Mouse (Mus musculus) hindbrain, embryonic 12.5 days (tissue): ENCODE results near the gene Egln3. TPM values are rescaled to one million over a fixed set of nuclear protein-coding genes. Genes with fewer than 3 reads are reported as not detected.
A peak's percentile ranks its signal among the peaks of the same experiment; 100 is the strongest.

Source experiments
- ATAC-seq: fragments of 200-750 bp; cut with Nextera tagmentation; 2 replicates; pipeline ENCODE4 v1.8.0; 2017; ENCODE audit warnings: moderate TSS enrichment; ENCODE audit not compliant: low FRiP score
- H3K27ac ChIP-seq: fragments of 300-500 bp; sonication (generic); 2 replicates; pipeline ENCODE4 v1.5.1; 2016; ENCODE audit warnings: mild to moderate bottlenecking
- H3K27me3 ChIP-seq: fragments of 300-500 bp; sonication (generic); 2 replicates; pipeline ENCODE4 v1.6.1; 2016; ENCODE audit warnings: mild to moderate bottlenecking
- H3K36me3 ChIP-seq: fragments of 300-500 bp; sonication (generic); 2 replicates; pipeline ENCODE4 v1.6.1; 2016; ENCODE audit warnings: mild to moderate bottlenecking
- H3K4me1 ChIP-seq: fragments of 300-500 bp; sonication (generic); 2 replicates; pipeline ENCODE4 v1.6.1; 2016
- H3K4me2 ChIP-seq: fragments of 300-500 bp; sonication (generic); replicated peaks from 2 replicates; pipeline ENCODE4 v1.6.1; 2016; ENCODE audit warnings: mild to moderate bottlenecking
- H3K4me3 ChIP-seq: fragments of 300-500 bp; sonication (generic); 2 replicates; pipeline ENCODE4 v1.5.1; 2016; ENCODE audit warnings: mild to moderate bottlenecking
- H3K9ac ChIP-seq: fragments of 300-500 bp; sonication (generic); 2 replicates; pipeline ENCODE4 v1.6.1; 2016; ENCODE audit warnings: mild to moderate bottlenecking, moderate library complexity
- H3K9me3 ChIP-seq: fragments of 300-500 bp; sonication (generic); replicated peaks from 2 replicates; pipeline ENCODE4 v1.6.1; 2016; ENCODE audit warnings: mild to moderate bottlenecking
- WGBS: fragments of 180-500 bp; shearing (Covaris S2); methylation state at CpG from one replicate; pipeline ENCODE4 v1.1.7; 2016; 5-methylcytosine and 5-hydroxymethylcytosine counted together
- polyA plus RNA-seq: library from polyadenylated mRNA; unstranded; fragments of >200 nt; fragmentation: Nextera tagmentation; extraction: Ambion mirVana; gene quantifications from 2 replicates; pipeline ENCODE4 v1.2.1, GENCODE M21; 2016

Egln3 gene
- polyA plus RNA-seq, 1 experiment from 2014 or later: 7.3 TPM

DNA sequence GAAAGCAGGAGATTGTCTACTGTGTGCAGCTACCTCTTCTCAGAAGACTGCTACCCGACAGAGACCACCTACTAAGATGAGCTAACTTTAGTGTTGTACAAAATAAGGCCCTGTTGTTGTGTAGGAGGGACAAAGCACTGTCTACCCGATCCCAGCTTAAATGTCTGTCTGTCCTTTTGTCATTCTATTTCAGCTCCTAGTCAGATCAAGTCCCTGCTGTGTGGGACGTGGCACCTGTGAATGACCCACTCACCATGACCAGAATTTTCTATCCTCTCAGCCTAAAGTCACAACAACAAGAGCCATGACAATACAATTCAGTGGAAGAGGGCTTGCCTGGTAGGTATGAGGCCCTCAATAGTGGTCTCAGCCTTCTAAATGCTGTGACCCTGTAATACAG lies 25.3 kb downstream of the Egln3 start:
- H3K9ac ChIP-seq: no peak overlapping the region
- H3K4me3 ChIP-seq: no peak overlapping the region
- H3K36me3 ChIP-seq: no peaks in the 10 kb centered on the region
- H3K9me3 ChIP-seq: no peaks in the 10 kb centered on the region
- ATAC-seq: no peak
- 41% methylated on average over 3 of the region's 3 CpGs for WGBS
- H3K27ac ChIP-seq: no peak overlapping the region
- no peak overlapping the region for H3K4me2 ChIP-seq
- H3K27me3 ChIP-seq: no peaks in the 10 kb centered on the region
- no peaks in the 10 kb centered on the region for H3K4me1 ChIP-seq

DNA sequence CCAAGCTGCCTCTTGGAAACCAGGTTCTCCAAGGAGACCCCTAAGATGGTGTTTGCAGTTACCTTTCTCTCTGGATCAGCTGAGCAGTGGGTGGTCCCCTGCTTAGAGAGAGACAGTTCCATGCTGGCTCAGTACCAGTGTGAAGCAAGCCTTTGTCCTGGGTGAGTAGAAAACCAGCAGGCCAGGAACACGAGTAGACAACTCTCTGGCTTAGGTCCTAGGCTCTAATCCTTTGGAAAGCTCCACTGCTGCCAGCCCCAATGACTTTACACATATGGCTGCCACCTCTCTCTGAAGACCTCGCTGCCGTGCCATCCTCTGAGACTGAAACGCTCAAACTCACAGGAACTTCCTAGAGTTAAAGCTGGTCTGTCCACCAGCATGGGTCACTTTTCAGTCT lies 34.9 kb downstream of the Egln3 start:
- peaks cover 11% of the 10 kb centered on the region for H3K27me3 ChIP-seq
- H3K4me3 ChIP-seq: no peak overlapping the region
- H3K27ac ChIP-seq: no peak overlapping the region
- WGBS: 79% methylated on average over 4 of the region's 4 CpGs
- no peaks in the 10 kb centered on the region for H3K36me3 ChIP-seq
- no peak for ATAC-seq
- H3K4me2 ChIP-seq: no peak overlapping the region
- peaks cover 7% of the 10 kb centered on the region for H3K4me1 ChIP-seq
- no peaks in the 10 kb centered on the region for H3K9me3 ChIP-seq
- no peak overlapping the region for H3K9ac ChIP-seq

GRCm38 (mm10) chr12:54167737-54168136 lies 35.9 kb downstream of the Egln3 start:
- H3K4me2 ChIP-seq: no peak overlapping the region
- no peak overlapping the region for H3K27ac ChIP-seq
- H3K36me3 ChIP-seq: no peaks in the 10 kb centered on the region
- peaks cover 9% of the 10 kb centered on the region for H3K4me1 ChIP-seq
- no peak for ATAC-seq
- H3K9ac ChIP-seq: no peak overlapping the region
- no peak overlapping the region for H3K4me3 ChIP-seq
- H3K27me3 ChIP-seq: peaks cover 17% of the 10 kb centered on the region
- 88% methylated on average over 6 of the region's 6 CpGs for WGBS
- H3K9me3 ChIP-seq: no peaks in the 10 kb centered on the region

- H3K27me3 ChIP-seq: peaks cover 27% of the 10 kb centered on the region
- no peak overlapping the region for H3K4me3 ChIP-seq
- H3K4me1 ChIP-seq: peaks cover 21% of the 10 kb centered on the region
- WGBS: 22% methylated on average over 6 of the region's 6 CpGs
- no peak for ATAC-seq
- H3K4me2 ChIP-seq: no peak overlapping the region
- H3K36me3 ChIP-seq: no peaks in the 10 kb centered on the region
- H3K27ac ChIP-seq: no peak overlapping the region
- H3K9me3 ChIP-seq: no peaks in the 10 kb centered on the region
- no peak overlapping the region for H3K9ac ChIP-seq
Measured at GRCm38 (mm10) chr12:54164724-54165050, 39.0 kb downstream of the Egln3 start.

- 18% methylated on average over 9 of the region's 9 CpGs for WGBS
- H3K27ac ChIP-seq: no peak overlapping the region
- peaks cover 21% of the 10 kb centered on the region for H3K4me1 ChIP-seq
- H3K36me3 ChIP-seq: no peaks in the 10 kb centered on the region
- no peak for ATAC-seq
- peaks cover 27% of the 10 kb centered on the region for H3K27me3 ChIP-seq
- H3K4me3 ChIP-seq: no peak overlapping the region
- no peak overlapping the region for H3K9ac ChIP-seq
- H3K9me3 ChIP-seq: no peaks in the 10 kb centered on the region
- H3K4me2 ChIP-seq: no peak overlapping the region
Measured at GRCm38 (mm10) chr12:54164040-54164723, 39.5 kb downstream of the Egln3 start.

DNA sequence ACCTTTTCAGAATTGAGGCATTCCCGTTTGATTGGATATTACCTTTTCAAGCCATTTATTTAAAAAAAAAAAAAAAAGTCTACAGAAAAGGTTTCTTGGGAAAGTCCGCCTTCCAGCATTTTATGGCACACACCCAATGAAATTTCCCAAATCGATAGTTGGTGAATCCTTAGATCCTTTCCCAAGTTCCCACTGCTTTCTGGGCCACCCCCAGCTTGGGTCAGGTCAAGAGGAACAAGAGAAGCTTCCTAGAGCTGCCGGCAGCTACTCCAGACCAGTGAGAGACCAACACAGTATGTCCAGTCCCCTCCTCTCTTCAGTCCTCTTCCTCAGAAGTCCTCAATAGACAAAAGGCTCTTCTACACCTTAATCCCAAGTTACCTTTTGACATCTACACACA lies 40.5 kb downstream of the Egln3 start:
- Histone ChIP-seq H3K4me2 (peak overlapping the region; percentile 55), H3K36me3 (no peaks in the 10 kb centered on the region), H3K4me3 (peak overlapping the region; percentile 20; the same call in 1 of the 2 replicates), H3K27ac (no peak overlapping the region), H3K4me1 (peaks cover 21% of the 10 kb centered on the region), H3K9ac (no peak overlapping the region), H3K9me3 (no peaks in the 10 kb centered on the region), H3K27me3 (peaks cover 27% of the 10 kb centered on the region)
- WGBS: 25% methylated on average over 4 of the region's 4 CpGs
- no peak for ATAC-seq

DNA sequence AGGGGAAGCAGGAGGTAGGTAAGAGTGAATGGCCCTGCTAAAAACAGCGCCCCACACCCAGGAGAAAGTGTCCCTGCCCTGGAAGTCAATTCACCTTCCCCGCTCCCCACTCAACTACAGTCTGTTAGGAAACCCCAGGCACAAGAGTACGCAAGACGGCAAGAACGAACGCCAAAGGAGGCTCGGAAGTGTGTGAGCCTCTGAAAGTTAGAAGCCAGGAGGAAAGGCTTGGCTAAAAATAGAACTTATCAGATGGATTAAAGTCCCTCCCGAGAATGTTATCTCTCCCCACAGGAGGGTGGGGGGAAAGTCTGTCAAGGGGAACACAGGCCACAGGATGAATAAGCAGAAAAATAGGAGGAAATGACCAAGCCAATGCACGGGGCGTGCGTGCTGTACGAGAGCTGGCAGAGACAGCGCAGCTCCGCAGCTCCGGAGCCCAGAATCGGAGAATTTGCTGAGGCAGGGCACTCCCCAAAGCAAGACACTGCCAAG lies 41.0 kb downstream of the Egln3 start:
- no peak overlapping the region for H3K9ac ChIP-seq
- under 1% methylated on average over 16 of the region's 16 CpGs for WGBS
- H3K9me3 ChIP-seq: no peaks in the 10 kb centered on the region
- no peaks in the 10 kb centered on the region for H3K36me3 ChIP-seq
- H3K27ac ChIP-seq: no peak overlapping the region
- peaks cover 21% of the 10 kb centered on the region for H3K4me1 ChIP-seq
- H3K4me3 ChIP-seq: peak overlapping the region; percentile 20
- peaks cover 27% of the 10 kb centered on the region for H3K27me3 ChIP-seq
- H3K4me2 ChIP-seq: peak overlapping the region; percentile 55
- 0 out of 2 replicates have a peak, but pooled peaks have one; percentile 43 for ATAC-seq

GRCm38 (mm10) chr12:54161468-54162202 lies 42.0 kb downstream of the Egln3 start:
- no peak overlapping the region for H3K4me3 ChIP-seq
- whole genome bisulfite sequencing: 12% methylated on average over 5 of the region's 5 CpGs
- H3K4me2 ChIP-seq: 0 out of 2 replicates have a peak overlapping the region, but pooled peaks have one; percentile 3
- no peaks in the 10 kb centered on the region for H3K36me3 ChIP-seq
- H3K27me3 ChIP-seq: peaks cover 27% of the 10 kb centered on the region
- no peak overlapping the region for H3K9ac ChIP-seq
- H3K27ac ChIP-seq: no peak overlapping the region
- H3K4me1 ChIP-seq: peaks cover 21% of the 10 kb centered on the region
- no peak; the same call in 1 of the 2 replicates for ATAC-seq
- 0 out of 2 replicates have a peak, but pooled peaks cover under 1% of the 10 kb centered on the region for H3K9me3 ChIP-seq

GRCm38 (mm10) chr12:54160279-54160678 lies 43.4 kb downstream of the Egln3 start:
- H3K36me3 ChIP-seq: no peaks in the 10 kb centered on the region
- 65% methylated on average over 2 of the region's 2 CpGs for WGBS
- H3K27me3 ChIP-seq: peaks cover 27% of the 10 kb centered on the region
- no peak overlapping the region for H3K4me3 ChIP-seq
- peaks cover 9% of the 10 kb centered on the region; the same call in 1 of the 2 replicates for H3K9me3 ChIP-seq
- no peak for ATAC-seq
- no peak overlapping the region for H3K27ac ChIP-seq
- no peak overlapping the region for H3K4me2 ChIP-seq
- no peak overlapping the region for H3K9ac ChIP-seq
- H3K4me1 ChIP-seq: peaks cover 21% of the 10 kb centered on the region

GRCm38 (mm10) chr12:54154771-54155170 lies 48.9 kb downstream of the Egln3 start:
- 81% methylated on average over 1 of the region's 1 CpGs for WGBS
- H3K4me1 ChIP-seq: no peaks in the 10 kb centered on the region
- ATAC-seq: no peak

DNA sequence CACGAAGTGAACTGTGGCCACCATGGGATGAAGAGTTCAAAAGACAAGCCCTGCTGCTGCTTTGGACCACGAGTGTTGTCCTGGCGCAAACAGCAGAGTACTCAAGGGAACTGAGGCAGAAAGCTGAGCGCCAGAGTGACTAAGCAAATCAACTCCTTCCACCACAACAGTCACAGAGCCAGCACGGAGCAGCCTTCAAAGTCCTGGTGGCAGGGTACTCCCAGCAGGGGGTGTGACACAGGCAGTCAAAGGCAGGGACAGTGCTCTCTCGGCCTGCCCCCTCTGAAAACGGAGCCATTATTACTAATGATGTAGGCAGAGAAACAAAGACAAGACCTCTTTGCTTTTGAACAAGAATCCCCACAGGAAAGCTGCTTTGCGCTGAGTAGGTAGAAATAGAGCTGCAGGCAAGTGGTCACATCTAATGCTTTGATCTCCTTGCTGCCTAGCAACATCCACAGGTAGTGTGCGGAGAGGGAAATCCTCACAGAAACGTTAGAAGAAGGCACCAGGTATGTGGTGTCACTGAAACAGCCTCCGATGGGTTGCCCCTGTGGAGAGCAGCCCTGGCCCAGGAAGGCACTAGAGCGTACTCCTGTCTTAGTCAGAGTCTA lies 56.6 kb downstream of the Egln3 start:
- H3K36me3 ChIP-seq: no peaks in the 10 kb centered on the region
- ATAC-seq: no peak
- no peak overlapping the region for H3K27ac ChIP-seq
- H3K9me3 ChIP-seq: no peaks in the 10 kb centered on the region
- no peak overlapping the region for H3K9ac ChIP-seq
- H3K27me3 ChIP-seq: no peaks in the 10 kb centered on the region
- no peak overlapping the region for H3K4me2 ChIP-seq
- H3K4me3 ChIP-seq: no peak overlapping the region
- 16% methylated on average over 12 of the region's 12 CpGs for WGBS
- no peaks in the 10 kb centered on the region for H3K4me1 ChIP-seq

More at GRCm38 (mm10) chr12:54154771-54155170, 48.9 kb downstream of the Egln3 start:
- H3K36me3 ChIP-seq: no peaks in the 10 kb centered on the region
- H3K4me3 ChIP-seq: no peak overlapping the region
- H3K27me3 ChIP-seq: no peaks in the 10 kb centered on the region
- no peak overlapping the region for H3K9ac ChIP-seq
- no peak overlapping the region for H3K27ac ChIP-seq
- H3K4me2 ChIP-seq: no peak overlapping the region
- H3K9me3 ChIP-seq: peaks cover 9% of the 10 kb centered on the region; the same call in 1 of the 2 replicates
